Mouse (Mus musculus) stomach, postnatal 0 days (tissue): ENCODE results near the gene Pcyt2. TPM values are rescaled to one million over a fixed set of nuclear protein-coding genes. Genes with fewer than 3 reads are reported as not detected.
A peak's percentile ranks its signal among the peaks of the same experiment; 100 is the strongest.

Source experiments
- ATAC-seq: fragments of 200-750 bp; cut with Nextera tagmentation; 2 replicates; pipeline ENCODE4 v1.8.0; 2017; ENCODE audit not compliant: low FRiP score, low TSS enrichment
- DNase-seq: peaks from one replicate; pipeline ENCODE4 v3.0.0-alpha.2; 2016; ENCODE audit warnings: low spot score
- H3K27ac ChIP-seq: fragments of 300-500 bp; sonication (generic); replicated peaks from 2 replicates; pipeline ENCODE4 v1.5.1; 2014; ENCODE audit warnings: mild to moderate bottlenecking, control low read depth
- H3K27me3 ChIP-seq: fragments of 300-500 bp; sonication (generic); 2 replicates; pipeline ENCODE4 v1.6.1; 2014; ENCODE audit warnings: low read length; ENCODE audit not compliant: control insufficient read depth, insufficient read depth
- H3K36me3 ChIP-seq: fragments of 300-500 bp; sonication (generic); 2 replicates; pipeline ENCODE4 v1.6.1; 2014; ENCODE audit warnings: low read length, mixed read lengths; ENCODE audit not compliant: control insufficient read depth, insufficient read depth
- H3K4me1 ChIP-seq: fragments of 300-500 bp; sonication (generic); replicated peaks from 2 replicates; pipeline ENCODE4 v1.6.1; 2014; ENCODE audit warnings: antibody characterized with exemption; ENCODE audit not compliant: control insufficient read depth, insufficient read depth
- H3K4me2 ChIP-seq: fragments of 300-500 bp; sonication (generic); replicated peaks from 2 replicates; pipeline ENCODE4 v1.6.1; 2014; ENCODE audit warnings: low read depth, mild to moderate bottlenecking, control low read depth, moderate library complexity
- H3K4me3 ChIP-seq: fragments of 300-500 bp; sonication (generic); 2 replicates; pipeline ENCODE4 v1.5.1; 2014; ENCODE audit warnings: low read depth, low read length, control low read depth
- H3K9ac ChIP-seq: fragments of 300-500 bp; sonication (generic); 2 replicates; pipeline ENCODE4 v1.6.1; 2014; ENCODE audit warnings: mild to moderate bottlenecking, low read length, control low read depth, mixed read lengths
- H3K9me3 ChIP-seq: fragments of 300-500 bp; sonication (generic); 2 replicates; pipeline ENCODE4 v1.6.1; 2016; ENCODE audit warnings: low read length; ENCODE audit not compliant: control insufficient read depth
- CTCF ChIP-seq: IDR thresholded peaks from 2 replicates; pipeline ENCODE4 v1.5.1; 2016; ENCODE audit warnings: antibody characterized with exemption, low read depth, mild to moderate bottlenecking, moderate library complexity
- EP300 ChIP-seq: optimal IDR thresholded peaks from 2 replicates; pipeline ENCODE3; 2016; ENCODE audit warnings: antibody characterized with exemption
- WGBS: fragments of 180-500 bp; shearing (Covaris S2); extraction: QIAGEN DNeasy Blood & Tissue Kit; methylation state at CpG from one replicate; pipeline ENCODE4 v1.1.7; 2014; 5-methylcytosine and 5-hydroxymethylcytosine counted together
- polyA plus RNA-seq: library from polyadenylated mRNA; unstranded; fragments of >200 nt; fragmentation: Nextera tagmentation; extraction: Ambion mirVana; gene quantifications from 2 replicates; pipeline ENCODE4 v1.2.1, GENCODE M21; 2015

The Pcyt2 gene
- polyA plus RNA-seq, 1 experiment from 2014 or later = 73.7 TPM

DNA sequence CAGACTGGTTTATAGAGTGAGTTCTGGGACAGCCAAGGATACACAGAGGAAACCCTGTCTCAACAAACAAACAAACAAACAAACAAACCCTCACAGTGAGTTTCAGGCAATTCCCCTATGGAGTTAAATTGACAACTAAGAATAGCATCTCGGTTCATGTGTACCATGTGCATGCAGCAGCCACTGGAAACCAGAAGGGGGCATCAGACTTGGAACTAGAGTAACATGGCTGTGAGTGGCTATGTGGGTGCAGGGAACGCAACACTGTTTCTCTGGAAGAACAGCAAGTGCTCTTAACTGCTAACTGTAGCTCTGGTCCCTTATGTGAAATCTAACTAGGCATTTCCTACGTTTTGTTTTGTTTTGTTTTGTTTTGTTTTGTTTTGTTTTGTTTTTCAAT is 34.1 kb upstream of the Pcyt2 start:
- DNase-seq (no peak), ATAC-seq (no peak)
- Histone ChIP-seq H3K4me2 (no peak overlapping the region), H3K9me3 (no peaks in the 10 kb centered on the region), H3K9ac (no peak overlapping the region), H3K27me3 (no peaks in the 10 kb centered on the region; the same call in 1 of the 2 replicates), H3K27ac (no peak overlapping the region), H3K4me3 (no peak overlapping the region), H3K36me3 (no peaks in the 10 kb centered on the region), H3K4me1 (no peaks in the 10 kb centered on the region)
- WGBS = 68% methylated on average over 3 of the region's 3 CpGs
- TF ChIP-seq CTCF (peak; percentile 50), EP300 (no peak)

DNA sequence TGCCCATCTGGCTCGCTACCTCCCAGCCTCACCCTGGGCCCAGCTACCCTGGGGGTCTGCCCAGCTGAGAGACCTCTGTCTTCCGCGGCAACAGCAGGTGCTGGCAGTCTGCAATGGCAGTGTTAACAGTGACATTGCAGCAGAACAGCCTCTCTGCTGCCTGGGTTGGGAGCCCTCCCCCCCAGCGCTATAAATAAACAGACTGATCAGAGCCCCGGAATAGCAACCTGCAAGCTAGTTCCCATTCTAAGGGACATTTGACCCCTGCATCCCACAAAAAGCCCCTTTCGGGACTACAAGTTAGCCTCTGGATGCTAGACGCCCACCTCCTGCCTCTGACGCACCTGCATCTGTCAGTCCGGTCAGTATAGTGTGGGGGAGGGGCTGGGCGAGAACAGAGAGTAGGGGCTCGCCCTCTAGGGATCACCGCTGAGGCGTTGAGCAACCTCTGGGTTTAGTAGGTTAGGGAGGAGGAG is 30.3 kb upstream of the Pcyt2 start, which contains the start of gene Myadml2:
Gene Myadml2 (minus strand): TSS at position 158 of the 476 bp plus-strand sequence.
- Histone ChIP-seq H3K4me2 (peak within 1 kb of the TSS; percentile 45), H3K4me3 (peak within 1 kb of the TSS; percentile 10; the same call in 1 of the 2 replicates), H3K9me3 (no peaks in the 10 kb centered on the region), H3K9ac (peak within 1 kb of the TSS; percentile 31; the same call in 1 of the 2 replicates), H3K27me3 (no peaks in the 10 kb centered on the region), H3K27ac (no peak within 1 kb of the TSS), H3K36me3 (no peaks in the 10 kb centered on the region), H3K4me1 (no peaks in the 10 kb centered on the region)
- DNase-seq = no peak
- TF ChIP-seq EP300 = no peak
- TF ChIP-seq CTCF = no peak
- WGBS = 5% methylated on average over 13 of the region's 13 CpGs
- no peak for ATAC-seq

DNA sequence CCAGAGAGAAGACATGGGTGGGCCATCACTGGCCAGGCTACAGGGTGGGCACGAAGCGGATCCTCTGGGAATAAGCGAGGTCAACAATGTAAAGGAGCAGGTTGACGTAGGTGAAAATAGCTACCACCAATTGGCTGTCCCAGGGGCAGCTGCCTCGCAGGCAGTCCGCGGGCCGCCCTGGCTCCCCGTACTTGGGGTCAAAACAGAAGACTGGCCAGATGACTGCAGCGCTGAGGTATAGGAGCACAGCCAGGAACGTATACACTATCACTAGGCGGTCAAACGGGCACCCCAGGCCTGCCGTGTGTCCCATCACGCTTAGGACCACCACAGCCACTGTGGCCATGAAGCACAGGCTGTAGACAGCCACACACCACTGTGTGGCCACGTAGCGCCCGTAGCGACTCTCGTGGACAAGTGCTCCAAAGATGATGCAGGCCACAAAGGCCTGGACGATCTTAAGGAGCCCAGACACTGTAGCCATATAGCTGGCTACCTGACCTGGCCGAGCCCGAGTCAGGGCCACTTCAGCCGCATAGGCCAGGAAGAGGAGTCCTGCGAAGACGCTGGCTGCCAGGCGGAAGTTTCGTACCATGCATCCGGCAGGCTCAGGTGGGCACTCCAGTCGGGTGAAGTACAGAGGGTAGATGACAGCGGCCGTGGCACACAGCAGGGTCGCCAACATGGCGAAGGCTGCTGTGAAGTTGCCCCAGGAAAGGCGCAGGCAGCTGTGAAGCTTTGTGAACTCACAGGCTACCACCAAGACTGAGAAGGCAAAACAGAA is 29.5 kb upstream of the Pcyt2 start:
- H3K4me2 ChIP-seq = no peak overlapping the region
- 77% methylated on average over 35 of the region's 35 CpGs for WGBS

DNA sequence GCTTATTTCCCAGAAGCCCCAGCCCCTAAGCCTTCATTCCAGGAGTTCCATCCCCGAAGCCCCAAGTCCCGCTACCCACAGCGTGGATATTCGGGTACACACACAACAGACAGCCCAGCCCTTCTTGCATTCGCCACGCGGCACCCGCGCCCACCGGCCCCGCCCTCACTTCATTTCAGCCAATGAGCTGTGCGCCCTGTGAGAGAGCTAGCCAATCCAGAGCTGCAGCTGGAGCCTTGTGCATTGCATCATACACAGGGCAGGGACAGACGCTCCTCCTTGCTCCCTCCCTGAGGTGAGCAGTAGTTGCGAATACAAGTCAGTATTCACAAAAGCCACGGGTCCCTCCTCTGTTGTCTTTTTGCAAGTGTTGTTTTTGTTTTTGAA is 25.9 kb upstream of the Pcyt2 start, which contains the start of gene Pycr1:
Gene Pycr1 (minus strand): TSS at position 169 of the 387 bp plus-strand sequence.
- TF ChIP-seq EP300 (no peak), CTCF (no peak)
- H3K9me3 ChIP-seq = no peaks in the 10 kb centered on the region
- H3K27me3 ChIP-seq = no peaks in the 10 kb centered on the region
- no peaks in the 10 kb centered on the region for H3K4me1 ChIP-seq
- ATAC-seq (peak; percentile 98), DNase-seq (peak; percentile 96)
- peak within 1 kb of the TSS; percentile 66 for H3K9ac ChIP-seq
- no peaks in the 10 kb centered on the region for H3K36me3 ChIP-seq
- H3K27ac ChIP-seq = no peak within 1 kb of the TSS; the same call in 1 of the 2 replicates
- H3K4me3 ChIP-seq = peak within 1 kb of the TSS; percentile 46
- H3K4me2 ChIP-seq = peak within 1 kb of the TSS; percentile 93
- WGBS = 2% methylated on average over 15 of the region's 15 CpGs

More for the DNA sequence above, 29.5 kb upstream of the Pcyt2 start:
- no peak for ATAC-seq
- H3K4me1 ChIP-seq = no peaks in the 10 kb centered on the region
- H3K9ac ChIP-seq = no peak overlapping the region
- no peaks in the 10 kb centered on the region for H3K27me3 ChIP-seq
- H3K9me3 ChIP-seq = no peaks in the 10 kb centered on the region
- no peak overlapping the region for H3K4me3 ChIP-seq
- TF ChIP-seq EP300 (no peak), CTCF (no peak)
- H3K27ac ChIP-seq = no peak overlapping the region
- no peaks in the 10 kb centered on the region for H3K36me3 ChIP-seq
- no peak for DNase-seq

DNA sequence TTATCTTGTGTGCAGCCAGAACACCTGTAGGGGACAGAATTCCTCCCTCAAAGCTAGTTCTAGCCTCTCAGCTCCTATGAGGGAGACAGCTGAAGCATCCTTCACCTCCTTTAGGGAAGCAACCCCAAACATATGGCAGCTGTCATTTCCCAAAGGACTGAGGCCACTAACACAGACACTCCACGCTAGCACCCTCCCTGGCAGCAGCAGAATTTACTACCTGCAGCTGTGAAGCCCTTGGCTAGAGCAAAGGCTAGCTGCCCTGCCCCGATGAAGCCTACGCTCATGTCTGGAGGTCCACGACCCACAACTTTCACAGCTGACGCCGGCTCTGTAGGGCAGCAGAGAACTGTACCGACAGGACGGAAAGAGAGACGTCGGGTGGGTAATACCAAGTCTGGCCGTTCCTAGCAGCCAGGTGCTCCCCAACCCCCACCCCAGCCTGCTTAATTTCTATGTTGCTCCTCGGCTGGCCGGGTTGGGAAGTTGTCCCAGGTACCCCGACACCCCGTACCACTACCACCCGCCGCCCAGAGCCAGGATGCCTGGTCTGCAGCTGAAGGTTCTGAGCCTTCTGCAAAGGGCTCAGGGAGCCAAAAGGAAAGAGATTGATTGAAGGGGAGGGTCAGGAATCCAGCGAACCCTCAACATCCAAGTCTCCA is 25.3 kb upstream of the Pcyt2 start:
- Histone ChIP-seq H3K4me1 (no peaks in the 10 kb centered on the region), H3K9ac (peak overlapping the region; percentile 66), H3K4me3 (peak overlapping the region; percentile 46), H3K36me3 (no peaks in the 10 kb centered on the region), H3K27me3 (no peaks in the 10 kb centered on the region), H3K9me3 (no peaks in the 10 kb centered on the region), H3K4me2 (peak overlapping the region; percentile 93), H3K27ac (no peak overlapping the region; the same call in 1 of the 2 replicates)
- no peak for TF ChIP-seq CTCF
- no peak for TF ChIP-seq EP300
- DNase-seq (peak; percentile 43), ATAC-seq (peak; percentile 41)
- WGBS = 2% methylated on average over 18 of the region's 18 CpGs
